Mouse (Mus musculus) embryonic facial prominence, embryonic 11.5 days (tissue): Measurements from ENCODE around the gene Adh5. TPM values are rescaled to one million over a fixed set of nuclear protein-coding genes. Genes with fewer than 3 reads are reported as not detected.
A peak's percentile ranks its signal among the peaks of the same experiment; 100 is the strongest.
"Not testable (repeated sequence)": the region's sequence is repeated elsewhere in the genome, so short reads cannot be mapped to it uniquely, and the experiment has no call there.

ENCODE experiments used
- ATAC-seq: fragments of 200-750 bp; cut with Nextera tagmentation; replicated peaks from 2 replicates; pipeline ENCODE4 v1.8.0; 2017; ENCODE audit warnings: low read depth; ENCODE audit not compliant: insufficient number of reproducible peaks, low FRiP score, low TSS enrichment
- DNase-seq: peaks from one replicate; pipeline ENCODE4 v3.0.0-alpha.2; 2015; ENCODE audit warnings: low spot score
- H3K27ac ChIP-seq: fragments of 300-500 bp; sonication (generic); replicated peaks from 2 replicates; pipeline ENCODE4 v1.5.1; 2014; ENCODE audit warnings: mild to moderate bottlenecking, low read depth, low read length, control low read depth
- H3K27me3 ChIP-seq: fragments of 300-500 bp; sonication (generic); 2 replicates; pipeline ENCODE4 v1.6.1; 2014; ENCODE audit warnings: mild to moderate bottlenecking, low read length, moderate library complexity, mixed read lengths; ENCODE audit not compliant: control insufficient read depth, insufficient read depth
- H3K36me3 ChIP-seq: fragments of 300-500 bp; sonication (generic); replicated peaks from 2 replicates; pipeline ENCODE4 v1.6.1; 2014; ENCODE audit warnings: low read depth, mild to moderate bottlenecking, low read length, moderate library complexity, mixed read lengths; ENCODE audit not compliant: control insufficient read depth, insufficient read depth
- H3K4me1 ChIP-seq: fragments of 300-500 bp; sonication (generic); 2 replicates; pipeline ENCODE4 v1.6.1; 2014; ENCODE audit warnings: low read length, mixed read lengths; ENCODE audit not compliant: control insufficient read depth, insufficient read depth
- H3K4me2 ChIP-seq: fragments of 300-500 bp; sonication (generic); 2 replicates; pipeline ENCODE4 v1.6.1; 2014; ENCODE audit warnings: low read depth, mild to moderate bottlenecking, control low read depth, low read length, moderate library complexity
- H3K4me3 ChIP-seq: fragments of 300-500 bp; sonication (generic); 2 replicates; pipeline ENCODE4 v1.5.1; 2014; ENCODE audit warnings: low read depth, low read length, control low read depth
- H3K9ac ChIP-seq: fragments of 300-500 bp; sonication (generic); replicated peaks from 2 replicates; pipeline ENCODE4 v1.6.1; 2014; ENCODE audit warnings: mild to moderate bottlenecking, control low read depth, low read length
- H3K9me3 ChIP-seq: fragments of 300-500 bp; sonication (generic); replicated peaks from 2 replicates; pipeline ENCODE4 v1.6.1; 2016; ENCODE audit warnings: mild to moderate bottlenecking, low read length, inconsistent platforms, mixed read lengths; ENCODE audit not compliant: control insufficient read depth
- WGBS: fragments of 180-500 bp; shearing (Covaris S2); extraction: QIAGEN DNeasy Blood & Tissue Kit; methylation state at CpG from one replicate; pipeline ENCODE4 v1.1.7; 2014; 5-methylcytosine and 5-hydroxymethylcytosine counted together
- polyA plus RNA-seq: library from polyadenylated mRNA; unstranded; fragments of >200 nt; fragmentation: Nextera tagmentation; extraction: Ambion mirVana; gene quantifications from 2 replicates; pipeline ENCODE4 v1.2.1, GENCODE M21; 2014

Gene Adh5
- polyA plus RNA-seq, 1 experiment from 2014 or later = 303 TPM

DNA sequence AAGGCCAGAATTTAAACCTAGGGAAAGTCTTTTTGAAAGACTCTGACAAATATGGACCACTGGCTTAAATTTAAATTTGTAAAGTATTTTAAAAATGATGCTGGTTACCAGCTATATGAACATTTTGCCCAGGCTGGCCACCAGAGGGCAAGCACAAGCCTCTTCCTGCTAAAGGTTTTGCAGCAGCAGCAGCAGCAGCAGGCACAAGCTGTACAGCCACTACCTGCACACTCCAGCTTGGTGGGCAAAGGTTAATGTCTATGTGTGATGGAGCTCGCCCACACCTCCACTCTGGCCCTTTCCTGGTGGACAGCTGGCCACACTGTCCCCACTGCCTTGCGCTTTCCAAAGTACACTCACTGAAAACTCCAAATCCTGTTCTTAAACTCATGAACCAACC, 20.2 kb downstream of the Adh5 start:
- Histone ChIP-seq H3K27me3 (no peaks in the 10 kb centered on the region), H3K4me2 (no peak overlapping the region), H3K9ac (no peak overlapping the region), H3K27ac (no peak overlapping the region), H3K36me3 (peaks cover under 1% of the 10 kb centered on the region), H3K9me3 (no peaks in the 10 kb centered on the region), H3K4me1 (no peaks in the 10 kb centered on the region), H3K4me3 (no peak overlapping the region)
- WGBS = 87% methylated on average over 2 of the region's 2 CpGs
- peak; percentile 57 for DNase-seq
- ATAC-seq = no peak

DNA sequence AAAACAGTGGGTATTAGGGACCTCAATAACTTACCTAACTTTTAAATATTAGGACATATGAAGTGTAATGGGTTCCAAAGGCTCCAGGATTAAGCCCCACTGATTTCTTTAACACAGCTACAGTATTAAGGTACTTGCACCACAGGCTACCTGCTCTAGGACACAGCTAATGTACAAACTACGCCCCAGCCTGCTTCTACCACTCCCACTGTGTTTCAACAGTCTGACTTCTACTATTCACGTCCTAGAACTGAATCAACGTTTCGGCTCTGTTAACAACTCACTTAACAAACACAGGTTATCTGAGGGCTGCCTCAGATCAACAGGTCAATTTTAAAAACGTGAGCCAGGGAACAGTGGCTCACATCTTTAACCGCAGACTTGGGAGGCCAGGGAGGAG, 20.9 kb downstream of the Adh5 start:
- no peaks in the 10 kb centered on the region; the same call in none of the 2 replicates for H3K36me3 ChIP-seq
- H3K4me3 ChIP-seq = no peak overlapping the region
- no peaks in the 10 kb centered on the region for H3K9me3 ChIP-seq
- no peaks in the 10 kb centered on the region for H3K27me3 ChIP-seq
- DNase-seq (no peak), ATAC-seq (no peak)
- no peaks in the 10 kb centered on the region for H3K4me1 ChIP-seq
- WGBS = 90% methylated on average over 6 of the region's 6 CpGs
- H3K4me2 ChIP-seq = no peak overlapping the region
- H3K9ac ChIP-seq = no peak overlapping the region
- no peak overlapping the region for H3K27ac ChIP-seq

- Histone ChIP-seq H3K4me1 (no peaks in the 10 kb centered on the region), H3K27me3 (no peaks in the 10 kb centered on the region), H3K4me3 (no peak overlapping the region), H3K27ac (no peak overlapping the region), H3K36me3 (peaks cover 2% of the 10 kb centered on the region), H3K9ac (no peak overlapping the region), H3K4me2 (no peak overlapping the region), H3K9me3 (no peaks in the 10 kb centered on the region)
- ATAC-seq (no peak), DNase-seq (no peak)
- WGBS = 68% methylated on average over 16 of the region's 16 CpGs
Measured at GRCm38 (mm10) chr3:138464573-138465147, 21.8 kb downstream of the Adh5 start.

DNA sequence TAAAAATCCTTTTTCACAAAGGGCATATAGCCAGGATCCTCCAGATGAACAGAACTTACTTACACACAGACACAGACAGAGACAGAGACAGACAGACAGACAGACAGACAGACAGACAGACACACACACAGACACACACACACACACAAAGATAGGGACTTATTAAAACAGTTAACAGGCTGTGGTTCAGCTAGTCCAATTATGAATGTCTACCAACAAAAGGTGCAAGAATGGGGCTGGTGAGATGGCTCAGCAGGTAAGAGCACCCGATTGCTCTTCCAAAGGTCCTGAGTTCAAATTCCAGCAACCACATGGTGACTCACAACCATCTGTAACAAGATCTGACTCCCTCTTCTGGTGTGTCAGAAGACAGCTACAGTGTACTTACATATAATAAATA, 23.8 kb downstream of the Adh5 start:
- not testable (repeated sequence) for H3K27me3 ChIP-seq, H3K9ac ChIP-seq, H3K27ac ChIP-seq, H3K4me1 ChIP-seq, H3K9me3 ChIP-seq, H3K36me3 ChIP-seq, H3K4me2 ChIP-seq, ATAC-seq, H3K4me3 ChIP-seq, DNase-seq
- WGBS = 100% methylated on average over 1 of the region's 1 CpGs

- no peak for ATAC-seq
- DNase-seq = no peak
- H3K4me2 ChIP-seq = no peak overlapping the region
- H3K27ac ChIP-seq = no peak overlapping the region
- peaks cover 2% of the 10 kb centered on the region for H3K36me3 ChIP-seq
- no peaks in the 10 kb centered on the region for H3K9me3 ChIP-seq
- no peak overlapping the region for H3K4me3 ChIP-seq
- no peaks in the 10 kb centered on the region for H3K27me3 ChIP-seq
- no peaks in the 10 kb centered on the region for H3K4me1 ChIP-seq
- H3K9ac ChIP-seq = no peak overlapping the region
- 69% methylated on average over 3 of the region's 3 CpGs for WGBS
Measured at GRCm38 (mm10) chr3:138471066-138471465, 28.2 kb downstream of the Adh5 start.

- Histone ChIP-seq H3K27ac (no peak overlapping the region), H3K36me3 (no peaks in the 10 kb centered on the region; the same call in 1 of the 2 replicates), H3K27me3 (no peaks in the 10 kb centered on the region), H3K4me2 (no peak overlapping the region), H3K9ac (no peak overlapping the region), H3K4me3 (no peak overlapping the region), H3K9me3 (no peaks in the 10 kb centered on the region; the same call in 1 of the 2 replicates), H3K4me1 (no peaks in the 10 kb centered on the region)
- ATAC-seq (no peak), DNase-seq (no peak)
- whole genome bisulfite sequencing = 96% methylated on average over 8 of the region's 8 CpGs
Measured at GRCm38 (mm10) chr3:138479489-138479888, 36.6 kb downstream of the Adh5 start.

- no peak for DNase-seq
- no peak overlapping the region for H3K4me2 ChIP-seq
- H3K9ac ChIP-seq = no peak overlapping the region
- no peak for ATAC-seq
- no peak overlapping the region for H3K4me3 ChIP-seq
- no peaks in the 10 kb centered on the region for H3K4me1 ChIP-seq
- WGBS = 77% methylated on average over 14 of the region's 14 CpGs
- H3K27ac ChIP-seq = no peak overlapping the region
- H3K9me3 ChIP-seq = no peaks in the 10 kb centered on the region; the same call in 1 of the 2 replicates
- no peaks in the 10 kb centered on the region for H3K27me3 ChIP-seq
- H3K36me3 ChIP-seq = peaks cover 2% of the 10 kb centered on the region; the same call in 1 of the 2 replicates
Measured at GRCm38 (mm10) chr3:138481526-138482284, 38.8 kb downstream of the Adh5 start.

DNA sequence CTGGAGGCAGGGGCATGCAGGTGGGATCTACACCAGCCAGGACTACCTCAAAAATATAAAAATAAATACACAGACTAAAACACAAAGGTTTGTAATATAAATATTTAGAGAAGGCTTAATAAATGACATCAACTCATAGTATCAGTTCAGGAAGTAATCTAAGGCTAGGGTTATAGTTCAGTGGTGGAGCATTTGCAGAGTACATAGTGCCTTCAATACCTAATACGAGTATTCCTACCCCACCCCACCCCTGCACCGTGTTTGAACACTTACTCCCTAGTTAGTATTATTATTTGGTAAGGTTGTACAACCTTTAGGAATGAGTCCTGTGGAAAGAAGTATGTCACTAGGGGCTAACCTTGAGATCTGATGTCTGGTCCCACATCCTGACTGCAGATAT, 40.3 kb downstream of the Adh5 start:
- H3K4me1 ChIP-seq = no peaks in the 10 kb centered on the region
- H3K27me3 ChIP-seq = no peaks in the 10 kb centered on the region
- H3K36me3 ChIP-seq = peaks cover 2% of the 10 kb centered on the region; the same call in 1 of the 2 replicates
- no peak overlapping the region for H3K9ac ChIP-seq
- DNase-seq (no peak), ATAC-seq (no peak)
- H3K9me3 ChIP-seq = no peaks in the 10 kb centered on the region; the same call in 1 of the 2 replicates
- whole genome bisulfite sequencing = 89% methylated on average over 2 of the region's 2 CpGs
- H3K4me2 ChIP-seq = no peak overlapping the region
- no peak overlapping the region for H3K4me3 ChIP-seq
- H3K27ac ChIP-seq = no peak overlapping the region
